Mouse (Mus musculus) thymus, adult 2 months (tissue): ENCODE data around the gene Fbxo5. TPM values are rescaled to one million over a fixed set of nuclear protein-coding genes. Genes with fewer than 3 reads are reported as not detected.
A peak's percentile ranks its signal among the peaks of the same experiment; 100 is the strongest.

Experiments
- DNase-seq: peaks from one replicate; pipeline ENCODE4 v3.0.0; 2021
- H3K27ac ChIP-seq: fragments of 200-500 bp; 2 replicates; pipeline ENCODE4 v1.5.1; 2012; ENCODE audit warnings: low read length, control low read depth; ENCODE audit not compliant: control insufficient read depth, insufficient read depth
- H3K27me3 ChIP-seq: fragments of 200-500 bp; 2 replicates; pipeline ENCODE4 v1.6.1; 2012; ENCODE audit warnings: mild to moderate bottlenecking, low read length, moderate library complexity, mixed read lengths; ENCODE audit not compliant: control insufficient read depth, insufficient read depth
- H3K36me3 ChIP-seq: fragments of 200-500 bp; 2 replicates; pipeline ENCODE4 v1.6.1; 2012; ENCODE audit warnings: mild to moderate bottlenecking, low read length, moderate library complexity; ENCODE audit not compliant: control insufficient read depth, insufficient read depth
- H3K4me1 ChIP-seq: fragments of 200-500 bp; replicated peaks from 2 replicates; pipeline ENCODE4 v1.6.1; 2012; ENCODE audit warnings: low read length; ENCODE audit not compliant: control insufficient read depth, insufficient read depth
- H3K4me3 ChIP-seq: fragments of 200-500 bp; 2 replicates; pipeline ENCODE4 v1.5.1; 2012; ENCODE audit warnings: mild to moderate bottlenecking, low read length, control low read depth, moderate library complexity; ENCODE audit not compliant: control insufficient read depth, insufficient read depth
- CTCF ChIP-seq: fragments of 200-500 bp; IDR thresholded peaks from 2 replicates; pipeline ENCODE4 v1.5.1; 2012; ENCODE audit warnings: mild to moderate bottlenecking, control low read depth, low read length, moderate library complexity, borderline replicate concordance; ENCODE audit not compliant: control insufficient read depth, poor library complexity, insufficient read depth; ENCODE audit errors: extremely low read depth
- POLR2A ChIP-seq: fragments of 200-500 bp; IDR thresholded peaks from 2 replicates; pipeline ENCODE4 v1.6.1; 2012; ENCODE audit warnings: mild to moderate bottlenecking, low read length, control low read depth, moderate library complexity; ENCODE audit not compliant: control insufficient read depth, poor library complexity, insufficient read depth; ENCODE audit errors: extremely low read depth
- WGBS: fragments of 180-500 bp; shearing (Covaris S2); methylation state at CpG from one replicate; pipeline ENCODE4 v1.1.7; 2018; 5-methylcytosine and 5-hydroxymethylcytosine counted together
- polyA plus RNA-seq: library from polyadenylated mRNA; depleted of rRNA; stranded (reverse); fragments of >200 nt; gene quantifications from 2 replicates; pipeline ENCODE4 v1.2.3, GENCODE M21; 2012

Gene Fbxo5
- polyA plus RNA-seq, 1 experiment, result 17.6 TPM

- Histone ChIP-seq H3K36me3 (peaks cover 7% of the 10 kb centered on the region), H3K4me1 (peaks cover 12% of the 10 kb centered on the region), H3K4me3 (no peak overlapping the region), H3K27me3 (no peaks in the 10 kb centered on the region), H3K27ac (no peak overlapping the region)
- WGBS, result 28% methylated on average over 4 of the region's 4 CpGs
- DNase-seq, result no peak
- TF ChIP-seq CTCF (no peak), POLR2A (no peak)
Measured at GRCm38 (mm10) chr10:5806996-5807395, 1.6 kb upstream of the Fbxo5 start.

DNA sequence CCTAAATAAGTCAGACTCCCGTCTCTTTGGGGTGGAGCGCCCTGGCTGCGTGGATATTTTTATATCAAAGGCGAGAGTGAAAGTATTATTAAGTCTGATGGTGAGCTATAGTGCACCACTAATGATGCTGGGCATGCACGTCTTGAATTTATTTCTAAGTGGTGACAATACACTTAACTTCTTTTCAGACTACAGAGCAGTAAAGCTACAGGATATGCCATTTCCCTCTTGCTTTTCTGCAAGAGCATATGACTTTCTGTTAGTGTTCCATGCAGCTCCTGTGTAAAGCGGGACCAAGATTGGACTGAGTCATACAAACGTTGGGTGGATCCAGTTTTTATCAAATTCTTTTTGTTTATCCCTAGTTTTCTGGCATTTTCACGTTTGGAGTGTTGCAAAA is 1.0 kb upstream of the Fbxo5 start:
- Histone ChIP-seq H3K4me1 (peaks cover 16% of the 10 kb centered on the region), H3K36me3 (peaks cover 8% of the 10 kb centered on the region), H3K4me3 (peak overlapping the region; percentile 32), H3K27ac (peak overlapping the region; percentile 64), H3K27me3 (no peaks in the 10 kb centered on the region)
- TF ChIP-seq POLR2A (no peak), CTCF (no peak)
- DNase-seq, result no peak
- 11% methylated on average over 8 of the region's 8 CpGs for WGBS

DNA sequence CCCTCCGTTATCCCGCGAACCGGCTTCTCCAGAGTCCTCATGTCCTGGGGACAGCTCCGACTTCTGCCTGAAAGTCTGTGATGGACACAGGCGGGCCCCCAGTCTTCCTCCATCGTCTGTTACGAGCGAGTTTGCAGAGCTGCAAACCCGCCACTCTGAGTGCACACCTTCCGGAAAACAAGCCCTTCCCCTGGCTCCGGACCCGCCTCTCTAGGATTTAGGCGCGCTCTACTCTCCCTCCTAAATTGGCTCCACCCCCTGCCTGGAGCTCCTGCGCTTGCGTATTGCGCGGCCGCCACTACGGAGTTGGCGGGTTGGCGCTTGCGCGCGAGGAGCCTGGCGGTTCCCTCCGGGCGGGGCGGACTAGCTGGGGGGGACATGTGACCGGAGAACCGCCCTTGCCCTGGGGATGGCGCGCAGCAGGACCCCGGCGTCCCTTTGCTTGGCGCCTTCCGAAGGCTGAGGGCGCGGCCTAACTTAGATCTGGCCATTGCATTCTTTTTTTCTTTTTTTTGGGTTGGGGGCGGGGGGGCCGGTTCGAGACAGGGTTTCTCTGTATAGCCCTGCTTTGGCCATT is 419 bp upstream of the Fbxo5 start:
- WGBS, result under 1% methylated on average over 43 of the region's 43 CpGs
- peak overlapping the region; percentile 64 for H3K27ac ChIP-seq
- peak overlapping the region; percentile 55 for H3K4me3 ChIP-seq
- TF ChIP-seq POLR2A (peak; percentile 91), CTCF (no peak)
- peaks cover 13% of the 10 kb centered on the region for H3K36me3 ChIP-seq
- peaks cover 16% of the 10 kb centered on the region for H3K4me1 ChIP-seq
- peak; percentile 97 for DNase-seq
- no peaks in the 10 kb centered on the region for H3K27me3 ChIP-seq

DNA sequence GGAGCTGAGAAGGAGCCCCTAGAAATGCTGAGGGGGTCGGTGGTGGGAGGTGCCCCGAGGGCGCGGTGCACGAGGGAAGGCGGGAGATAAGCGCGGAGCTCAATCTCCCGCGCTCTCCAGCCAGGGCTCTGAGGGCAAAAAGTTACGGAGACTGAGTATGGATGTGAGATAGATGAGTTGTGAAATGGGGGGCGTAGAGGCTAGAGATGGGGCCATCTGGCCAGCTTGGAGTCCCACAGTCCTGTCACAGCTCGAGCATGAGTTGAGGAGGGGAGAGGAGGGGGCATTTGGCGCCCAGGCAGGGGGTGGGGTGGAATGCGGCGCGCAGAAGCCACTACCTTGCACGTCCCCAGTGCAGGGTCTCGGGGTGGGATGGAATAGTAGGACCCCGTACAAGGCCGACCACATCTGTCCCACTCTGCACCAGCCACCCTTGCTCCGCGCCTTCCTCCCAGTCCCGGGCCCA is 676 bp downstream of the Fbxo5 start:
- TF ChIP-seq CTCF, result no peak
- no peak for TF ChIP-seq POLR2A
- Histone ChIP-seq H3K27me3 (no peaks in the 10 kb centered on the region), H3K27ac (peak overlapping the region; percentile 37; the same call in 1 of the 2 replicates), H3K4me3 (peak overlapping the region; percentile 57), H3K4me1 (peaks cover 16% of the 10 kb centered on the region), H3K36me3 (peaks cover 24% of the 10 kb centered on the region)
- peak; percentile 42 for DNase-seq
- 0% methylated on average over 24 of the region's 24 CpGs for WGBS

GRCm38 (mm10) chr10:5803739-5804138 is 1.7 kb downstream of the Fbxo5 start:
- no peaks in the 10 kb centered on the region for H3K27me3 ChIP-seq
- peaks cover 16% of the 10 kb centered on the region for H3K4me1 ChIP-seq
- 4% methylated on average over 1 of the region's 1 CpGs for WGBS
- H3K36me3 ChIP-seq, result peaks cover 32% of the 10 kb centered on the region
- TF ChIP-seq POLR2A, result no peak
- no peak for TF ChIP-seq CTCF
- H3K27ac ChIP-seq, result no peak overlapping the region
- no peak for DNase-seq
- H3K4me3 ChIP-seq, result no peak overlapping the region

- no peak for DNase-seq
- Histone ChIP-seq H3K36me3 (peaks cover 41% of the 10 kb centered on the region), H3K27ac (no peak overlapping the region), H3K4me1 (peaks cover 16% of the 10 kb centered on the region), H3K4me3 (peak overlapping the region; percentile 37), H3K27me3 (no peaks in the 10 kb centered on the region)
- TF ChIP-seq CTCF (no peak), POLR2A (no peak)
- WGBS, result 17% methylated on average over 6 of the region's 6 CpGs
Measured at GRCm38 (mm10) chr10:5802866-5803265, 2.5 kb downstream of the Fbxo5 start.
